Mouse (Mus musculus): ENCODE results near the gene Csf2rb. TPM values are rescaled to one million over a fixed set of nuclear protein-coding genes. Genes with fewer than 3 reads are reported as not detected.
"Not testable (repeated sequence)": the region's sequence is repeated elsewhere in the genome, so short reads cannot be mapped to it uniquely, and the experiment has no call there.

Gene Csf2rb
- polyA plus RNA-seq, 1 experiment from 2014 or later: 3.9 TPM

DNA sequence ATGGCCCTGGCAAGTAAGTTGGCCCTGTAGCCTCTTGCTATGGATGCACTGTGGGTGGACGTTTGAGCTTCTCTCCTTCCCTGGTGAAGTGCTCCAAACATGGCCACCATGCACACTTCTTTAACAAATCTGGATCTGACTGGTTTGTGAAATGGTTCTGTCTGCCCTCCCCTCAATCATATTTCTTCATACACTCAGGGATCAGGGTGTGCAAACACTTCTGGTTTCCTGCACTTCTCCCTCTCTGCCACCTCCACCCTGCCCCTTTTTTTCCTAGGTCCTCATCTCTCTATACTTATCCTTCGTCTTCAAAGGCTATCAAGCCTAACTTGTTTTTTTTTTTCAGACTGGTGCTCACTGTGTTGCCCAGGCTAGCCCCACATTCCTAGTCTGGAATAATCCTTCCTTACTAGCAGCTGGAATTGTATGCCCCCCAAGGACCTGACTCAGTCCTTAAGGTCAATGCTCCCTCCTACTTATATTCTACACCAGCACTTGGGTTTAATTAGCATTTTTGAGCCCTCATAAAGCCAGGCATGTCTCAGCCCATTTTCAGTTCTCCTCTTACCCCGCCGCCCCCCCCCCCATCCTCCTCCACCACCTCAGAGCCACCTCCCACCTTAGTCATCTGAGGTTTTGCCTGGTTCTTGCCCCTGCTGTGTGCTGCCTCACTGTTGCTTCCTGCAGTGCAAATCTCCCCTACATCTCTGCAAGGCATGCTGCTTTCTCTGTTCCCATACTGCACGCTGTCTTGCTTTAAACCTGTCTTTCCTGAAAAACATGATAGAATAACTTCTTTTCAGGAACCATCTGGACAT lies 6.2 kb downstream of the Csf2rb start:
- Histone ChIP-seq H3K4me3 (no peak overlapping the region), H3K36me3 (replicated peaks) (no peaks in the 10 kb centered on the region), H3K27me3 (ENCODE audit: poor library complexity, severe bottlenecking) (no peaks in the 10 kb centered on the region), H3K4me1 (peaks cover 6% of the 10 kb centered on the region), H3K9me3 (no peaks in the 10 kb centered on the region), H3K27ac (no peak overlapping the region)
- DNase-seq (ENCODE audit: extremely low spot score, low spot score): no peak
- 76% methylated on average over 5 of the region's 5 CpGs for WGBS

DNA sequence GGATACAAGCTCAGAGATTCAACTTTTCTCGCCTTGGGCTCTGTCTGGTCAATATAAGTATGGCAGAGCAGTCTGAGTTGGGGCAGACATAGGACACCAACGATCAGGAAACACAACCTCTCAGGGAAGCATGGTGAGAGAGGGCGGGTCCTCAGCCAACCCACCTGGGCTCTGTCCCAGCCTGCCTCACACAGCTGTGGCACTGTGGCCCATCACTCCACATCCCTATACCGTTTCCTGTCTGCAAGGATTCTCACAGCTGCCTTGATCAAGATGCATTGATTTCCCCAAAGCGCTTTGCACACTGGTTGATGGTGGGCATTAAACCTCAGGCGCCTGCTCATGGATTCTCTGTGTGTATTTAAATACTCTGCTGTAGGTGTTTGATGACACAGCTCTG lies 7.4 kb downstream of the Csf2rb start:
- Histone ChIP-seq H3K4me1 (peaks cover 6% of the 10 kb centered on the region), H3K27me3 (ENCODE audit: poor library complexity, severe bottlenecking) (no peaks in the 10 kb centered on the region), H3K4me3 (no peak overlapping the region), H3K27ac (no peak overlapping the region), H3K9me3 (no peaks in the 10 kb centered on the region), H3K36me3 (replicated peaks) (no peaks in the 10 kb centered on the region)
- WGBS: 82% methylated on average over 6 of the region's 6 CpGs
- DNase-seq (ENCODE audit: extremely low spot score, low spot score): no peak

DNA sequence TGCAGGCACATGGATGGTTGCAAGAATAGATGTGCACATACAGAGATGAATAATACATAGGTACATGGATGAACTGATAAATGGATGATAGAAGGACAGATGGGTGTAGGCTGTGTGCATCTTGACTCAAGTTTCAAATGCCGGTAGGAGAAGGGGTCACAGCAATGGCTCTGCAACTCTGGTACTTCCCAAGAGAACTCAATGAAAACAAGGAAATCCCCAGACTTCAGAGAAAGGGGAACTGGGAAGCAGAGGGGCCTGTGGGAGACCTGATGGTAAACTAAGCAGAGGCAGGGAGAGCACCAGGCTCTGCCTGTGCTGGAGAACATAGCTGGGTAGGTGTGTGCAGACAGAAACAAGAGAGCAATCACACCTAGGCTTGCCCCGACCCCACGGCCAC lies 8.8 kb downstream of the Csf2rb start:
- Histone ChIP-seq H3K4me1 (0 out of 2 replicates have a peak, but pooled peaks cover 2% of the 10 kb centered on the region), H3K4me3 (no peak overlapping the region), H3K27ac (no peak overlapping the region), H3K27me3 (ENCODE audit: poor library complexity, severe bottlenecking) (no peaks in the 10 kb centered on the region), H3K9me3 (no peaks in the 10 kb centered on the region), H3K36me3 (replicated peaks) (no peaks in the 10 kb centered on the region)
- no peak for DNase-seq (ENCODE audit: extremely low spot score, low spot score)
- 88% methylated on average over 3 of the region's 3 CpGs for WGBS

DNA sequence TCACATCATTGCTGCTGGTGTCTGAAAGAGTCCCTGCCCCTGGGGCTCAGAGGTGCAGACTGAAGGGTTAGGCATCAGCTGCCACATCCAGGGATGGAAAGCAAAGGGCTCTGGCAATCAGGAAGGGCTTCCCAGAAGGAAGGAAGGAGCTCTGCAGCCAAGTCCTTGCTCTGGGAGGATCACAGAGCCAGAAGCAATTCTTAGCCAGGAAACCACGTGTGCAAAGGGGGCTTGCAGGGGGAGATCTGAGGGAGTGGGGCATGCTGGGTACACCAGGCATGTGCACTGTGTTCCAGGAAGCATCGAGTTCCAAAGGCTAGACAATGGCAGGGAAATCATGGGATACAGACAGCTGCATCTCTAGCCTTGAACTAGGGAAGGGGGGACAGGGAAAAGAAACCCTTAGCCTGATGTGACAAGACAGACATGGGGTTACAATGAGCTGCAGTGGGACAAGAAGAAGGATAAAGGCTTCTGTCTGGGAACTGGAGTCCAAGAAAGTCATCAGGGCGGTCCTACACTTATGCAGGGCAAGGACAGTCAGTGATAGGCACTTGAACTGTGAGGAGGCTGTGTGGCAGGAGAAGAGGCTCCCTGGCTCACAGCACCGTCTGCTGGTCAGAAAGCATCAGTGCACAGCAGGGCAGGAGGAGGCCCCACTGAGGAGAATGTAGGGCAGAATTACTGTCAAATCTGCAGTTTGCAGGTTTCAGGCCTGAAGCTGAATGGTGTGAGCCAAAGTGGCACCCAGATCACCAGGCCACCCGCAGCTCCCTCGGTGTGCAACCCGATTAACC lies 14.3 kb downstream of the Csf2rb start:
- not testable (repeated sequence) for H3K4me1 ChIP-seq; H3K27me3 ChIP-seq (ENCODE audit: poor library complexity, severe bottlenecking); H3K9me3 ChIP-seq; H3K27ac ChIP-seq; H3K36me3 ChIP-seq (replicated peaks); H3K4me3 ChIP-seq
- DNase-seq (ENCODE audit: extremely low spot score, low spot score): peak; percentile 34
- WGBS: 42% methylated on average over 7 of the region's 7 CpGs

DNA sequence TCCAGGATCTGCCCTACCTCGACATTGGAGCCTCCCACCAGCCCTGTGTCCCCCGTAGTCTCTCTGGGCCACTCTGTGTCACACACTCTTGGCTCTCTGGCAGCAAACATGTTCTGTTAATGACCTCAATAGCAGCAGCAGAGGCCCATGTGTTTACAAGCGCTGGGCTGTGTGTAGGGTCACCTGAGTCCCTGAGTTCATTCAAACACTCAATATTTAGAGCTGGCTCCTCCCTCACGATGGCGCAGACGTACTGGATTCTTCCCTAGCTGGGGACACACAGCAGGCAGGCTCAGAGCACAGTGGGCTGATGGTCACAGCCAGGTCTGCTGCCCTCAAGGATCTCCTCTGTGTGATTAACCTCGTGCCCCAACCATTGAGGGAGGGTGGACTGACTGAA lies 15.4 kb downstream of the Csf2rb start:
- 73% methylated on average over 7 of the region's 7 CpGs for WGBS
- H3K4me3 ChIP-seq; H3K36me3 ChIP-seq (replicated peaks); H3K27ac ChIP-seq; DNase-seq (ENCODE audit: extremely low spot score, low spot score); H3K27me3 ChIP-seq (ENCODE audit: poor library complexity, severe bottlenecking); H3K9me3 ChIP-seq; H3K4me1 ChIP-seq: not testable (repeated sequence)

DNA sequence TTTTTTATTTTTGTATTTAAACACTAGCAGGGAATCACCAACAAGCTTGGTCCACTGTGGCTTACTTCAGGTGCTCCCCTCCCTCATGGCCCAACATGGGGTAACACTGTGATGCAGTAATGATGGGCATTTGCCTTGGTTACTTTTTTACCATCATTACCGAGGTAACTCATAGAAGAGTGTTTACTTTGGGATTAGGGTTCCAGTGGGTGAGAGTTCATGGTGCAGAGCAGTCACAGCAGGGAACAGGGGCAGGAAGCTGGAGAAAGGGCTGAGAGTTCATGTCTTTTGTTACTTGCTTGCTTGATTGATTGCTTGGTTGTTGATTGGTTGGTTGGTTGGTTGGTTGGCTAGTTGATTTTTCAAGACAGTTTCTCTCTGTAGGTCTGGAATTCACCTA lies 18.1 kb downstream of the Csf2rb start:
- WGBS: 40% methylated on average over 1 of the region's 1 CpGs
- no peak overlapping the region for H3K4me3 ChIP-seq

DNA sequence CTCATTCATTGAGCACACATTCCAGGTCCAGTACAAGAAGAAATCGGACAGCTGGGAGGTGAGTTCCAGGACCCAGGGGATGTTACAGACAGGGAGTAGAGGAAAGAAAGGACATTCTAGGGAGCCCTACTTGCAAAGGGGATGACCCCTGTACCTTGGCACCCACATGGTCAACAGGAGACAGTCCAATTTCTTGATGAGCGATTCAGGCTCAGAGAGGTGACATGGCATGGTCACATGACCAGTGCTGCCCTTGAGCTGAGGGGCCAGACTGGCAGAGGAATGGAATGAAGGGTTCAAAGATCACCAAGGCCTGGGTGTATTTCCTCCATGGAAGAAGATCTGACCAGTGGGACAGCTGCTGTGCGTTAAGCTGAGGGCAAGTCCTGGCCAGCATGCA lies 19.0 kb downstream of the Csf2rb start:
- Histone ChIP-seq H3K9me3 (no peaks in the 10 kb centered on the region), H3K27me3 (ENCODE audit: poor library complexity, severe bottlenecking) (no peaks in the 10 kb centered on the region), H3K27ac (no peak overlapping the region), H3K36me3 (replicated peaks) (no peaks in the 10 kb centered on the region), H3K4me1 (no peaks in the 10 kb centered on the region), H3K4me3 (no peak overlapping the region)
- WGBS: 88% methylated on average over 3 of the region's 3 CpGs
- DNase-seq (ENCODE audit: extremely low spot score, low spot score): no peak

More for the DNA sequence above, 18.1 kb downstream of the Csf2rb start:
- no peak overlapping the region for H3K27ac ChIP-seq
- H3K4me1 ChIP-seq: 0 out of 2 replicates have a peak, but pooled peaks cover 3% of the 10 kb centered on the region
- DNase-seq (ENCODE audit: extremely low spot score, low spot score): no peak
- no peaks in the 10 kb centered on the region for H3K27me3 ChIP-seq (ENCODE audit: poor library complexity, severe bottlenecking)
- H3K36me3 ChIP-seq (replicated peaks): no peaks in the 10 kb centered on the region
- H3K9me3 ChIP-seq: no peaks in the 10 kb centered on the region

DNA sequence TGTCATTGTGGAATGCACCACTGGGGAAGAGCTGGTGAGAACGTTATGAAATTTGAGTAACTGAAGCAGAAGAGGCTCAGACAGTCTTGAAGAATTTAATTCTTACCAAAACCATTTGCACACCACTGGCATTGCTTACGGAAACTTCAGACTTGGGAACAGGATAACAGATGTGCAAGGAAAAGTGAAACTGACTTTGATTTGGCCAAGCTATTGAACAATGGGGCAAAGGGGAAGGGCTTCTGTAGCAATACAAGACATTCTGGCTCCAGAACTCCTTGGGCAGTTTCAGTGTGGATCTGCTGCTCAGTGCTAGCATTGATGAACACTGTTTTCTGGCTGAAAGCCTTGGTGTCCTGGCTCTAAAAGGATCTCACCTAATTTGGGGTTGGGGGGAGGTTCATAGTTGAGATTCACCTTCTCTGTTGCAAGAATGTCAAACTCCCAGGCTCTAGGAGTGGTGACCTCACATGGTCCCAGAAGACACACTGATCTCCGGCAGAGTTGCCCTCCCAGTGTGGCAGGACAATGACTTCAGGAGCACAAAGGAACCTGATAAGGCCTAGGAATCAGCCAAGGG lies 26.1 kb downstream of the Csf2rb start:
- no peak overlapping the region for H3K27ac ChIP-seq
- no peaks in the 10 kb centered on the region for H3K36me3 ChIP-seq (replicated peaks)
- WGBS: 65% methylated on average over 3 of the region's 3 CpGs
- H3K9me3 ChIP-seq: no peaks in the 10 kb centered on the region
- H3K4me3 ChIP-seq: no peak overlapping the region
- DNase-seq (ENCODE audit: extremely low spot score, low spot score): no peak
- no peaks in the 10 kb centered on the region for H3K4me1 ChIP-seq
- H3K27me3 ChIP-seq (ENCODE audit: poor library complexity, severe bottlenecking): no peaks in the 10 kb centered on the region

DNA sequence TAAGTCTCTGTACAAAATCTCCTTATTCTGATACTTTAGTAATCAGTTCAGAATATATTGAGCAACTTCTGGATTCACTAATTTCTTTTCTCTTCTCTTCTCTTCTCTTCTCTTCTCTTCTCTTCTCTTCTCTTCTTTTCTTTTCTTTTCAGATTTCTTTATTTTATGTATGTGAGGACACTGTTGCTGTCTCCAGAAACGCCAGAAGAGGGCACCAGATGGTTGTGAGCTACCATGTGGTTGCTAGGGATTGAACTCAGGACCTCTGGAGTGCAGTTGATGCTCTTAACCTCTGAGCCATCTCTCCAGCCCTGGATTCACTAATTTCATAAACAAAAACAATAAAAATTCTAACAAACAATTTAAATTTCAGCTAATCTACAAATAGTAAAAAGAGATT lies 29.4 kb downstream of the Csf2rb start:
- H3K27ac ChIP-seq: no peak overlapping the region
- DNase-seq (ENCODE audit: extremely low spot score, low spot score): peak; percentile 23
- WGBS: 4% methylated on average over 1 of the region's 1 CpGs
- H3K9me3 ChIP-seq: no peaks in the 10 kb centered on the region
- no peak overlapping the region for H3K4me3 ChIP-seq
- H3K27me3 ChIP-seq (ENCODE audit: poor library complexity, severe bottlenecking): no peaks in the 10 kb centered on the region
- no peaks in the 10 kb centered on the region for H3K4me1 ChIP-seq
- H3K36me3 ChIP-seq (replicated peaks): no peaks in the 10 kb centered on the region

DNA sequence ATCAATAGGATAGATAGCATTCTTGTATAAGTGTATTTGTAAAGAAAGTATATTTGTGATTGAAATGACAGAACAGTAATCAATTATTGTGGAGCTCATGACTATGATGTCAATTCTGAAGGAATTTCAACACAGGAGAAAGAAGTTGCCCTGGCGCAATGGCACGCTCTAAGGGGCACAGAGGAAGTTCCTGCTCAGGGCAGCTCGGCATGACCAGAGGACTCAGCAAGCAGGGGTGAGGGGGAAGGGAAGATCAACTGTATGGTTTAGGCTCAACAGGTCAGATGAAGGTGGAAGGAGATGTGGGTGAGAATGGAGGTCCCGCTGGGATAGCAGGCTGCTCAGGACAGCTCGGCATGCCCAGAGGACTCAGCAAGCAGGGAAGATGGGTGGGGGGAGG lies 30.0 kb downstream of the Csf2rb start:
- H3K27me3 ChIP-seq (ENCODE audit: poor library complexity, severe bottlenecking): no peaks in the 10 kb centered on the region
- no peaks in the 10 kb centered on the region for H3K4me1 ChIP-seq
- no peaks in the 10 kb centered on the region for H3K9me3 ChIP-seq
- H3K4me3 ChIP-seq: no peak overlapping the region
- no peak overlapping the region for H3K27ac ChIP-seq
- no peaks in the 10 kb centered on the region for H3K36me3 ChIP-seq (replicated peaks)
- no peak for DNase-seq (ENCODE audit: extremely low spot score, low spot score)
- WGBS: 87% methylated on average over 5 of the region's 5 CpGs

DNA sequence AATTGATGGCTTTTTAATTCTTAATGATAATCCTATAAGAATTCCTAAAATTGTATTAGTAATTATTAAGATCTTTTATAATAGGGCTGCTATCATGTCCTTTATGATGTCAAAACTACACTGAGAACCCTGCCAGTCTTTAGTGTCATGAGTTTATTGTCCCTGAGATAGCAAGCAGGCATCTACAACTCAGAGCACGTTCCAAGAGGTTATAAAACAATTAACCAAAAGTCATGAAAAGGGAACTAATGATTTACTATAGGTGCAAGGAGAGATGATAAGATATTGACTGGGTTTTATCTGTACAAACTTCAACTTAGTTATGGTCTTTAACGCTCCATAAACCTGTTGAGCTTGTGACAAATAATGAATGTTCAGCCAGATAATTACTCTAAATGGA lies 40.4 kb downstream of the Csf2rb start:
- 88% methylated on average over 2 of the region's 2 CpGs for WGBS
- no peaks in the 10 kb centered on the region for H3K36me3 ChIP-seq (replicated peaks)
- H3K27ac ChIP-seq: no peak overlapping the region
- H3K4me3 ChIP-seq: no peak overlapping the region
- H3K9me3 ChIP-seq: no peaks in the 10 kb centered on the region
- H3K27me3 ChIP-seq (ENCODE audit: poor library complexity, severe bottlenecking): peaks cover 29% of the 10 kb centered on the region
- H3K4me1 ChIP-seq: peaks cover 11% of the 10 kb centered on the region
- DNase-seq (ENCODE audit: extremely low spot score, low spot score): no peak

DNA sequence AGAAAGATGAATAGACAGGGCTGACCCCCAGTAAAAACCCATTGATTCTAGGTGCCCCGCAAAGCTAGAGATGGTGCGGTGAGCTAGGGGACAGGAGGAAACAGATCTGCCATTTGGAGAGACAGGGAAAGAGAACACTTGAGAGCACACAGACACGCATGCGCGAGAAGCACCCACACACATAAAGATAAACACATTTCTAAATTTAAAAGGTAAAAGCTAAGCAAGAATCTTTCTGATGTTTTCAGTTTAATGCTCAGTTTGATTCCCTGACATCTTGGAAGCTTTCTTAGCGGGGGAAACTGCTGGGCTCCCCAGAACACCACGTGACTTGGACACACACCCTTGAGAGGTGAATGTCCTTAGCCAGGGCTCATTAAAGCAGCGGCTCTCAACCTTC lies 41.3 kb downstream of the Csf2rb start:
- no peak overlapping the region for H3K27ac ChIP-seq
- no peaks in the 10 kb centered on the region for H3K36me3 ChIP-seq (replicated peaks)
- H3K27me3 ChIP-seq (ENCODE audit: poor library complexity, severe bottlenecking): peaks cover 29% of the 10 kb centered on the region
- WGBS: 85% methylated on average over 8 of the region's 8 CpGs
- no peaks in the 10 kb centered on the region for H3K9me3 ChIP-seq
- no peak overlapping the region for H3K4me3 ChIP-seq
- peaks cover 13% of the 10 kb centered on the region for H3K4me1 ChIP-seq
- no peak for DNase-seq (ENCODE audit: extremely low spot score, low spot score)

DNA sequence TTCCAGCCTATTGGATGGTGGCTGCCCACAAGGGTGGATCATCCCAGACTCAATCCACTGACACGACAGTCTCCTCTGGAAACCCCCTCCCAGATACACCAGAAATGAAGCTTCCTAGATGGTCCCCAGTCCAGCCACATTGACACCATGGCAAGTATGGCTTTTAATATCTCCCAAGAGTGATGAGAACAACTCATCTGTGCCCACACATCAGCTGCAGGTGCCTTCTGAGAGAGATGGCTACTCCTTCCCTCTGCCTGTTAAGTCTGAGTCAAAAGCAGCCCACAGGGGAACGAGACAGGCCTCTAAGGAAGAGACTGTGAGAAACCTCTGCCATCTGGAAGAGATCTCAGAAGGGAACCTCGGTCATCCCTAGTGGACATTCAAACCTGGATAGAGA lies 42.3 kb downstream of the Csf2rb start:
- H3K27ac ChIP-seq: no peak overlapping the region
- no peaks in the 10 kb centered on the region for H3K36me3 ChIP-seq (replicated peaks)
- 66% methylated on average over 3 of the region's 3 CpGs for WGBS
- H3K4me3 ChIP-seq: no peak overlapping the region
- no peaks in the 10 kb centered on the region for H3K9me3 ChIP-seq
- peaks cover 29% of the 10 kb centered on the region for H3K27me3 ChIP-seq (ENCODE audit: poor library complexity, severe bottlenecking)
- DNase-seq (ENCODE audit: extremely low spot score, low spot score): no peak
- peaks cover 17% of the 10 kb centered on the region for H3K4me1 ChIP-seq

Measured in forebrain, embryonic 10.5 days (tissue).